Mouse (Mus musculus): ENCODE data around the gene Bend4. TPM values are rescaled to one million over a fixed set of nuclear protein-coding genes. Genes with fewer than 3 reads are reported as not detected.

Gene Bend4
- total and polyA plus RNA-seq, 2 experiments from 2014 or later, result 5.8 to 11.2 TPM

DNA sequence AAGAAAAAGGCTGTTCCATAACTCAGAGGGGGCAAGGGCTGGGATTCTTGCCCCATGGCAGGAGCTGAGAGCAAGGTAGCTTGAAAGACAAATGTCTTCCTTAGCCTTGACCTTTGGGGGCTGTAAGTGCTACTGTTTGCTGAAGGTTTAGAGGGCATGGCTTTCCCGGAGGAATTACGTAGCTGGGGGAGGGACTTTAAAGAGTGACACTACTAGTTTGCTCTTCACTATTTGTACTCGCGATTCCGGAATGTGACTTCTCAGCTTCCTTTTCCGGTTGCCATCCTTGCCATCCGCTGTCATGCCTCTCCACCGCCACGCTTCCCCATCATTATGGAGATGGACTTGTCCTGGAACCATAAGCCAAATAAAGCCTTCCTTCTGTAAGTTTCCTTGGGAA, 35.5 kb upstream of the Bend4 start:
- Histone ChIP-seq H3K27me3 (ENCODE audit: control insufficient read depth, insufficient read depth, low read length) (no peaks in the 10 kb centered on the region), H3K9ac (replicated peaks; ENCODE audit: low read depth, low read length) (no peak overlapping the region), H3K4me2 (ENCODE audit: low read depth, low read length) (no peak overlapping the region), H3K9me3 (replicated peaks; ENCODE audit: control insufficient read depth, low read length) (no peaks in the 10 kb centered on the region), H3K4me3 (ENCODE audit: low read depth, low read length) (no peak overlapping the region), H3K36me3 (replicated peaks; ENCODE audit: control insufficient read depth, insufficient read depth, low read length) (no peaks in the 10 kb centered on the region), H3K4me1 (ENCODE audit: control insufficient read depth, insufficient read depth) (no peaks in the 10 kb centered on the region), H3K27ac (ENCODE audit: low read depth) (no peak overlapping the region)
- no peak for ATAC-seq (ENCODE audit: insufficient read depth, low read depth)
- no peak for TF ChIP-seq CTCF (IDR thresholded peaks at IDR 0.05; ENCODE audit: low read depth)
- 88% methylated on average over 9 of the region's 9 CpGs for whole genome bisulfite sequencing
- DNase-seq (ENCODE audit: low spot score), result no peak

DNA sequence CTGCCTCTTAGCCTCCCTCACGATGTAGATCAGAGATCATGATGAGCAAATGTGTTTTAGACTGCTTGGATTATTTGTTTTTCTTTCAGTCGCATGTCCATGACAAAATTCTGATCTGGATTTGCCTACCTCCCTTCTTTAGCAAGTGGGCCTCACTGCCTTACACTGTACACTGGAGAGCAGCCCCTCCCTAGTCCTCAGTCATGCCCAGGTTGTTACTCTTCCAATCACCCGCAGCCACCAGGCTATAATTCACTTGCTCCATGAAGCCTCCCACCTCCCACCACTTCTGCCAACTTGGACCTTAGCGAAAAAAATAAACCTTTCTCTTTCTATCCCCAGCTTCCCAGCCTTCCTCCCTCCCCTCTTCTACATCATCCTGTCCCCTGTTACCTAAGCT, 34.2 kb upstream of the Bend4 start:
- TF ChIP-seq CTCF (IDR thresholded peaks at IDR 0.05; ENCODE audit: low read depth) (no peak), EP300 (IDR thresholded peaks at IDR 0.05; ENCODE audit: low read depth) (no peak)
- no peaks in the 10 kb centered on the region for H3K36me3 ChIP-seq (replicated peaks; ENCODE audit: control insufficient read depth, insufficient read depth, low read length)
- no peak overlapping the region for H3K27ac ChIP-seq (ENCODE audit: low read depth)
- no peaks in the 10 kb centered on the region for H3K4me1 ChIP-seq (ENCODE audit: control insufficient read depth, insufficient read depth)
- H3K9me3 ChIP-seq (replicated peaks; ENCODE audit: control insufficient read depth, low read length), result no peaks in the 10 kb centered on the region
- no peak overlapping the region for H3K4me2 ChIP-seq (ENCODE audit: low read depth, low read length)
- H3K9ac ChIP-seq (replicated peaks; ENCODE audit: low read depth, low read length), result no peak overlapping the region
- DNase-seq (ENCODE audit: low spot score) (no peak), ATAC-seq (ENCODE audit: insufficient read depth, low read depth) (no peak)
- WGBS, result 76% methylated on average over 4 of the region's 4 CpGs
- H3K4me3 ChIP-seq (ENCODE audit: low read depth, low read length), result no peak overlapping the region
- no peaks in the 10 kb centered on the region for H3K27me3 ChIP-seq (ENCODE audit: control insufficient read depth, insufficient read depth, low read length)

DNA sequence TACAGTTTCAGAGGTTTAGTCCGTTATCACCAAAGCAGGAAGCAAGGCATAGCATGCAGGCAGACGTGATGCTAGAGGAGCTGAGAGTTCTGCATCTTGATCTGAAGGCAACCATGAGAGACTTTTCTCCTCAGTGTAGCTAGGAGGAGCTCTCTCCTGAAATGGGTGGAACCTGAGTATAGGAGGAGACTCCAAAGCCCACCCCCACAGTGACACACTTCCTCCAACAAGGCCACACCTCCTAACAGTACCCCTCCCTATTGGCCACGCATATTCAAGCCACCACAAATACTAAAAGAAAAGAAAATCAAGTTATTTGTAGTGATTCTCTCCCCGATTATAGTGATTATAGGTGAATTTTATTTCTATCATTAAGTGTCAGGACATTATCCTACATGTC, 28.7 kb upstream of the Bend4 start:
- no peak overlapping the region for H3K4me2 ChIP-seq (ENCODE audit: low read depth, low read length)
- ATAC-seq (ENCODE audit: insufficient read depth, low read depth), result no peak
- DNase-seq (ENCODE audit: low spot score), result no peak
- no peaks in the 10 kb centered on the region for H3K27me3 ChIP-seq (ENCODE audit: control insufficient read depth, insufficient read depth, low read length)
- no peaks in the 10 kb centered on the region for H3K4me1 ChIP-seq (ENCODE audit: control insufficient read depth, insufficient read depth)
- no peak overlapping the region for H3K9ac ChIP-seq (replicated peaks; ENCODE audit: low read depth, low read length)
- 79% methylated on average over 4 of the region's 4 CpGs for WGBS
- no peaks in the 10 kb centered on the region for H3K36me3 ChIP-seq (replicated peaks; ENCODE audit: control insufficient read depth, insufficient read depth, low read length)
- no peaks in the 10 kb centered on the region for H3K9me3 ChIP-seq (replicated peaks; ENCODE audit: control insufficient read depth, low read length)
- no peak for TF ChIP-seq EP300 (IDR thresholded peaks at IDR 0.05; ENCODE audit: low read depth)
- no peak for TF ChIP-seq CTCF (IDR thresholded peaks at IDR 0.05; ENCODE audit: low read depth)
- no peak overlapping the region for H3K27ac ChIP-seq (ENCODE audit: low read depth)
- no peak overlapping the region for H3K4me3 ChIP-seq (ENCODE audit: low read depth, low read length)

DNA sequence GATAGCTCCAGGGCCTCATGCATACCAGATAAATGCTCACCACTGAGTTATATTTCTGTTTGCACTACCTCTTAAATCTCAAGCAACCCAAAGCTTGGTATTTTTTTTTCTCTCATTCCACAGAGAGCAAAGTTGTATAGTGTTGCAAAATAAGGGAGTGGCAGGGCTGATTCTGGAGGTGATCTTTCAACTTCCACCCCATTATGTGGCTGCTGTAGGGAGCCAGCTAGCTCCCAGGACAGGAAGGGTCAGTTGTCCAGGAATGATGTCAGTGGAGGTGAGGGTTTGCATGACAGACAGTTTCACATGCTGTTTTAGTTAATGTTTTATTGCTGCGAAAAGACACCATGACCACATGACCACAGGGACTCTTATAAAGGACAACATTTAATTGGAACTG, 26.2 kb upstream of the Bend4 start:
- no peak for DNase-seq (ENCODE audit: low spot score)
- Histone ChIP-seq H3K4me3 (ENCODE audit: low read depth, low read length) (no peak overlapping the region), H3K4me1 (ENCODE audit: control insufficient read depth, insufficient read depth) (no peaks in the 10 kb centered on the region), H3K36me3 (replicated peaks; ENCODE audit: control insufficient read depth, insufficient read depth, low read length) (no peaks in the 10 kb centered on the region), H3K27ac (ENCODE audit: low read depth) (no peak overlapping the region), H3K27me3 (ENCODE audit: control insufficient read depth, insufficient read depth, low read length) (no peaks in the 10 kb centered on the region), H3K9me3 (replicated peaks; ENCODE audit: control insufficient read depth, low read length) (no peaks in the 10 kb centered on the region), H3K4me2 (ENCODE audit: low read depth, low read length) (no peak overlapping the region), H3K9ac (replicated peaks; ENCODE audit: low read depth, low read length) (no peak overlapping the region)
- ATAC-seq (ENCODE audit: insufficient read depth, low read depth), result no peak
- TF ChIP-seq CTCF (IDR thresholded peaks at IDR 0.05; ENCODE audit: low read depth) (no peak), EP300 (IDR thresholded peaks at IDR 0.05; ENCODE audit: low read depth) (no peak)
- WGBS, result 88% methylated on average over 1 of the region's 1 CpGs

DNA sequence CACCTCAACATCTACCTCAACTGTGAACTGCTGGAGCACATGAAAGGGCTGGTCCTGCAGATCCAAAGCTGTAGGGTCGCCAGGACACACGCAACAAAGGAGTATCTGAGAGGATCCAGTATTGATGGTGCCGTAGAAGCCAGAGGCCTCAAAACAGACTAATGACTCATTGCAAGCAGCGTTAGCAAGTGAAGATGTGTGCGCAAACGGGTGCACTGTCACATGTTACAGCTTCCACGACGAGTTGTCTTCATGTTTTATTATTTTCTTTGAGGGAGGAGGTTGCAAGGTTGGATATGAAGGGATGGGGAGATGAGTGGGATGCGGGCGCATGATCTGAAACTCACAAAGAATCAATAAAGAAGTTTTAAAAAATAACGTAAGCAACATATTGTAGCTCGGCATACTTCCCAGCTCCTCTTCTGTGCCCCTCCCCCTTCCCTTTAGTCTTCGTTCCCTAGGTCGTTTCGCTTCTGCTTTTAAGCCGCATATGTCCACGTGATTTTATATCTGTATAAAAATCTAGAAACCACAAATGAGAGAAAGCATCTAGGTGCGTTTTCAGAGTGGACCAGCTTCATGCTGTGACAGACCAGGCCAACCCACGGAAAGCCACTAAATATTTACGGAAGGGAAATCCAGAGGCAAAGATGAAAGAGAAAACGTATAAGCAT, 22.0 kb upstream of the Bend4 start:
- no peak overlapping the region for H3K27ac ChIP-seq (ENCODE audit: low read depth)
- TF ChIP-seq EP300 (IDR thresholded peaks at IDR 0.05; ENCODE audit: low read depth) (no peak), CTCF (IDR thresholded peaks at IDR 0.05; ENCODE audit: low read depth) (no peak)
- ATAC-seq (ENCODE audit: insufficient read depth, low read depth), result no peak
- no peak for DNase-seq (ENCODE audit: low spot score)
- 84% methylated on average over 21 of the region's 21 CpGs for WGBS
- no peaks in the 10 kb centered on the region for H3K36me3 ChIP-seq (replicated peaks; ENCODE audit: control insufficient read depth, insufficient read depth, low read length)
- no peak overlapping the region for H3K9ac ChIP-seq (replicated peaks; ENCODE audit: low read depth, low read length)
- no peaks in the 10 kb centered on the region for H3K4me1 ChIP-seq (ENCODE audit: control insufficient read depth, insufficient read depth)
- H3K27me3 ChIP-seq (ENCODE audit: control insufficient read depth, insufficient read depth, low read length), result no peaks in the 10 kb centered on the region
- H3K9me3 ChIP-seq (replicated peaks; ENCODE audit: control insufficient read depth, low read length), result no peaks in the 10 kb centered on the region
- H3K4me2 ChIP-seq (ENCODE audit: low read depth, low read length), result no peak overlapping the region
- no peak overlapping the region; the same call in 1 of the 2 replicates for H3K4me3 ChIP-seq (ENCODE audit: low read depth, low read length)

DNA sequence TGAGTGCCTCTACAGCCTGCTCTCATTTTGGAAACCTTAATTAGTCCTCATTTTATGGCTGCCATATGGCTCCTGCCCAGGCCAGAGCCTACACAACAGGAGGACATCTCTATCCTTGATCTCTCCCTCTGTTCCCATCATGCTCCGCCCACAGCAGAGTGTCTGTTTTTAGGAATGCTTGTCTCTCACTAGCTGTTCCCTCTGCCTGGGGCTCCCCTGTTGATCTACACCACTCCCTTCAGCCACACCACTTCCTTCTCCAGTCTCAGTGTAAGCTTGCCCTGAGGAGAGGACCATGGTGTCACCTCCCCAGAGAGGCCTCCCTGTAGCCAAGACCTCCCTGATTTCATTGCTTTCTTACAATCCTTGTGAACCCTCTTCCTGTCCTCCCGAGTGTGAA, 18.4 kb upstream of the Bend4 start:
- TF ChIP-seq EP300 (IDR thresholded peaks at IDR 0.05; ENCODE audit: low read depth), result no peak
- no peak for TF ChIP-seq CTCF (IDR thresholded peaks at IDR 0.05; ENCODE audit: low read depth)
- Histone ChIP-seq H3K9ac (replicated peaks; ENCODE audit: low read depth, low read length) (no peak overlapping the region), H3K4me3 (ENCODE audit: low read depth, low read length) (no peak overlapping the region), H3K27ac (ENCODE audit: low read depth) (no peak overlapping the region), H3K9me3 (replicated peaks; ENCODE audit: control insufficient read depth, low read length) (no peaks in the 10 kb centered on the region), H3K4me1 (ENCODE audit: control insufficient read depth, insufficient read depth) (0 out of 2 replicates have a peak, but pooled peaks cover 5% of the 10 kb centered on the region), H3K36me3 (replicated peaks; ENCODE audit: control insufficient read depth, insufficient read depth, low read length) (no peaks in the 10 kb centered on the region), H3K4me2 (ENCODE audit: low read depth, low read length) (no peak overlapping the region), H3K27me3 (ENCODE audit: control insufficient read depth, insufficient read depth, low read length) (no peaks in the 10 kb centered on the region)
- 42% methylated on average over 2 of the region's 2 CpGs for WGBS
- no peak for DNase-seq (ENCODE audit: low spot score)
- no peak for ATAC-seq (ENCODE audit: insufficient read depth, low read depth)

Data from heart, postnatal 0 days (tissue).